ENCODE assay signal across 17 mouse cellular contexts in genomic region chr8:107846141-107846540, GRCm38 (mm10).
"Had no signal": no experiment of that assay in that cellular context is flagged by ENCODE, and none has a peak within 500 bp of the region (broad histone marks: within the 10 kb centered on the region; RNA-seq: fewer than 3 reads in every experiment).

No protein-coding gene starts in this region.

- H3K4me2 ChIP-seq: lung, embryonic 15.5 days; midbrain, embryonic 11.5 days; midbrain, embryonic 13.5 days; midbrain, embryonic 15.5 days; neural tube, embryonic 12.5 days; stomach, embryonic 15.5 days had no signal

- H3K27ac ChIP-seq: lung, embryonic 15.5 days; macrophage; midbrain, embryonic 13.5 days; midbrain, embryonic 15.5 days; neural tube, embryonic 12.5 days; stomach, embryonic 15.5 days; stomach, postnatal 0 days had no signal

- H3K36me3 ChIP-seq: lung, embryonic 15.5 days; midbrain, embryonic 13.5 days; midbrain, embryonic 15.5 days; neural tube, embryonic 12.5 days; stomach, embryonic 15.5 days had no signal

- H3K9me3 ChIP-seq: lung, embryonic 15.5 days; megakaryocyte, embryonic 14.5 days; midbrain, embryonic 13.5 days; midbrain, embryonic 15.5 days; neural tube, embryonic 12.5 days; stomach, embryonic 15.5 days had no signal

- H3K27me3 ChIP-seq: lung, embryonic 15.5 days; megakaryocyte, embryonic 14.5 days; midbrain, embryonic 13.5 days; midbrain, embryonic 15.5 days; neural tube, embryonic 12.5 days; stomach, embryonic 15.5 days had no signal

- ATAC-seq: lung, postnatal 0 days; midbrain, embryonic 13.5 days; midbrain, embryonic 15.5 days had no signal

- H3K4me1 ChIP-seq: lung, embryonic 15.5 days; megakaryocyte, embryonic 14.5 days; midbrain, embryonic 13.5 days; midbrain, embryonic 15.5 days; neural tube, embryonic 12.5 days; stomach, embryonic 15.5 days had no signal

- H3K4me3 ChIP-seq: lung, embryonic 15.5 days; megakaryocyte, embryonic 14.5 days; midbrain, embryonic 13.5 days; midbrain, embryonic 15.5 days; neural tube, embryonic 12.5 days; stomach, embryonic 15.5 days had no signal

- DNase-seq: lung, adult 2 months; lung, postnatal 14 days; lung, postnatal 36 days; right cerebral cortex, postnatal 14 days; thymus, adult 2 months; thymus, postnatal 25 days; thymus, postnatal 4 days had no signal

- H3K9ac ChIP-seq: lung, embryonic 15.5 days; midbrain, embryonic 13.5 days; midbrain, embryonic 15.5 days; neural tube, embryonic 12.5 days; stomach, embryonic 15.5 days had no signal
